Mouse (Mus musculus) lung, adult 2 months (tissue): ENCODE measurements around the gene Eme2. TPM values are rescaled to one million over a fixed set of nuclear protein-coding genes. Genes with fewer than 3 reads are reported as not detected.
"Not testable (repeated sequence)": the region's sequence is repeated elsewhere in the genome, so short reads cannot be mapped to it uniquely, and the experiment has no call there.

Experiments
- DNase-seq: peaks from one replicate; pipeline ENCODE4 v3.0.0; 2022
- H3K4me1 ChIP-seq: fragments of 200-500 bp; 2 replicates; pipeline ENCODE4 v1.6.1; 2011; ENCODE audit warnings: low read length; ENCODE audit not compliant: control insufficient read depth, insufficient read depth
- H3K4me3 ChIP-seq: fragments of 200-500 bp; replicated peaks from 2 replicates; pipeline ENCODE3; 2011; ENCODE audit warnings: low read depth, mild to moderate bottlenecking, control low read depth, low read length; ENCODE audit errors: extremely low read depth
- CTCF ChIP-seq: fragments of 200-500 bp; IDR thresholded peaks from 2 replicates; pipeline ENCODE4 v1.5.1; 2011; ENCODE audit warnings: mild to moderate bottlenecking, low read length, control low read depth; ENCODE audit not compliant: insufficient read depth
- POLR2A ChIP-seq: fragments of 200-500 bp; IDR thresholded peaks from 2 replicates; pipeline ENCODE4 v1.6.1; 2011; ENCODE audit warnings: low read depth, mild to moderate bottlenecking, control low read depth, low read length, borderline replicate concordance; ENCODE audit errors: extremely low read depth
- WGBS: fragments of 180-500 bp; shearing (Covaris S2); methylation state at CpG from one replicate; pipeline ENCODE4 v1.1.7; 2018; 5-methylcytosine and 5-hydroxymethylcytosine counted together
- polyA plus RNA-seq: library from polyadenylated mRNA; depleted of rRNA; stranded (reverse); fragments of >200 nt; gene quantifications from 2 replicates; pipeline ENCODE4 v1.2.3, GENCODE M21; 2012; rRNA removed

Eme2 gene
- 41.1 and 48.0 TPM in 2 replicates for polyA plus RNA-seq

DNA sequence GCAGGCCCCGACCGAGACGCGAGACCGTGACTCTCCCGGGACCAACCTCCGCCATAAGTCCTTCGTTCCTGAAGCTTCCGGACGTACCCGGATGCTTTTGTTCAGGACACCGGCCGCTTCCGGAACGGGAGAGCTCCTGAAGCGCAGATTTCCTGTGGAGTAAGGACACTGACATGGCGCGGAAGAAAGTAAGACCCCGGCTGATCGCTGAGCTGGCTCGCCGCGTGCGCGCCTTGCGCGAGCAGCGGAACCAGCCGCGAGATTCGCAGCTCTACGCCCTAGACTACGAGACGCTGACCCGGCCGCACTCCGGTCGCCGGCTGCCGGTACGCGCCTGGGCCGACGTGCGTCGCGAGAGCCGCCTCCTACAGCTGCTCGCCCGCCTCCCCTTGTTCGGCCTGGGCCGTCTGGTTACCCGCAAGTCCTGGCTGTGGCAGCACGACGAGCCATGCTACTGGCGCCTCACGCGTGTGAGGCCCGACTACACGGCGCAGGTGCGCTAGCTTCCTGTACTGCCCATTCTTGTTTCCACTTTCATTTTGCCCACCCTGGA lies at the start of gene Eme2, which contains the start of gene Mrps34:
Gene Eme2 (minus strand): TSS at position 93 of the 553 bp plus-strand sequence.
Gene Mrps34 (plus strand): TSS at position 122 of the 553 bp plus-strand sequence.
- peak within 1 kb of the TSS; percentile 91 for H3K4me3 ChIP-seq
- DNase-seq = peak; percentile 84
- H3K4me1 ChIP-seq = peaks cover 16% of the 10 kb centered on the region
- TF ChIP-seq POLR2A = peak; percentile 76; the same call in 1 of the 2 replicates
- no peak for TF ChIP-seq CTCF
- under 1% methylated on average over 62 of the region's 62 CpGs for WGBS

DNA sequence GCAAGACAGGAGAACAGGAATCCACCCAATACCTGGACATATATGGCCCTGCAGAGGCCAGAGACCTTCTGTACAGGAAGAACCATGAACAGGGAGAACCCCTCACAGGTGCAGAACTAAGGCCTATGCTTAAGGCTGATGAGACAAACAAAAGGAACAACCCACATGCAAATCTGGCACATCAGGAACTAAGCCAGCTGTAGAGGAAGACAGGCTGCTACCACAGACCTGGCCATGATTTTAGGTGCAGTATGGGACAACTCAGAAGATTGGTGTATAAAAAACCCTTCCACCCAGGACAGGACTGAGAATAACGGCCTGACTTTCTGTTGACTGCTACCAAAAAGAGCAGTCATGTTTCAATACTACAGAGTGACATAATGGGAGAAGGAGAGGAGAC lies 48.7 kb upstream of the Eme2 start:
- not testable (repeated sequence) for H3K4me1 ChIP-seq, H3K4me3 ChIP-seq, DNase-seq
- WGBS = 82% methylated on average over 1 of the region's 1 CpGs

DNA sequence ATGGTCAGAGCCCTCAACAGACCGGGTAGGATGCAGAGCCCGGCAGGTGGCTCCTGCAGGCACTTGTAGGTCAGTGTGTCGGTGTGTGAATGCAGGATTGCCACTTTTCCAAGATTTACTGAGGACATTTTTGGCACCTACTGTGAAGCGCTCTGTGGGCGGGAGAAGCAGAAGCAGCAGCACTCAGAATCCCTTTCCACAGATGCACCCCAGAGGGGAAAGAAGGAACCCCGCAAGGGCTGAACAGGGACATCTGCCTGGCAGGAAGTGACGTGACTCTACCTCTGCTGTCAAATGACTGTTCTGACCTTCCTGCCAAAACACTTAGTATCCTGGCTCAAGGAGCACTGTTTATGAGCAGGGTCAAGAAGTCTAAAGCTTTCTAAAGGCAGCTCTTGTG lies 48.1 kb upstream of the Eme2 start:
- WGBS = 87% methylated on average over 7 of the region's 7 CpGs
- H3K4me3 ChIP-seq = no peak overlapping the region
- no peak for DNase-seq
- no peaks in the 10 kb centered on the region for H3K4me1 ChIP-seq
- TF ChIP-seq POLR2A (no peak), CTCF (no peak)

- peak; percentile 47 for TF ChIP-seq CTCF
- H3K4me3 ChIP-seq, H3K4me1 ChIP-seq: not testable (repeated sequence)
- WGBS = 5% methylated on average over 2 of the region's 2 CpGs
- peak; percentile 20 for DNase-seq
These were observed 47.6 kb upstream of the Eme2 start for GRCm38 (mm10) chr17:24942453-24942852.

DNA sequence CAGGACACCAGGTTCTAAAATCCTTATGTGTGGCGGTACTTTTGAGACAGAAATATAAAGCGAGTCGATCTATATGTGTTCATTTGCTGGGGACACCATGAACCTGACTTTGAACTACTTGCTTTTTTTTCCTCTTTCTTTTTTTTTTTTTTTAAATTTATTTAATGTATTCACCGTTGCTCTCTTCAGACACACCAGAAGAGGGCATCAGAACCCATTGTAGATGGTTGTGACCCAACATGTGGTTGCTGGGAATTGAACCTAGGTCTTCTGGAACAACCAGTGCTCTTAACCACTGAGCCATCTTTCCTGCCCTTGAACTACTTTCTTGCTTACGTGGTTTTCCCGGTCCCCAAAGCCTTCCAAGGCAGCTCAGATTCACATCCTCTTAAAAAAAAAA lies 42.4 kb upstream of the Eme2 start:
- Histone ChIP-seq H3K4me1 (peaks cover 10% of the 10 kb centered on the region; the same call in 1 of the 2 replicates), H3K4me3 (peak overlapping the region; percentile 88)
- no peak for TF ChIP-seq POLR2A
- WGBS = 41% methylated on average over 6 of the region's 6 CpGs
- no peak for DNase-seq

- WGBS = under 1% methylated on average over 78 of the region's 78 CpGs
- H3K4me1 ChIP-seq = peaks cover 10% of the 10 kb centered on the region; the same call in 1 of the 2 replicates
- peak within 1 kb of the TSS; percentile 88 for H3K4me3 ChIP-seq
- TF ChIP-seq POLR2A = peak; percentile 89; the same call in 1 of the 2 replicates
- TF ChIP-seq CTCF = no peak
- peak; percentile 97 for DNase-seq
These were observed 41.7 kb upstream of the Eme2 start, which contains the start of gene Mapk8ip3 for GRCm38 (mm10) chr17:24936259-24937237. Gene Mapk8ip3 (minus strand): TSS chr17:24936977.

- TF ChIP-seq POLR2A (no peak), CTCF (no peak)
- peaks cover 10% of the 10 kb centered on the region; the same call in 1 of the 2 replicates for H3K4me1 ChIP-seq
- H3K4me3 ChIP-seq = peak overlapping the region; percentile 27
- DNase-seq = no peak
These were observed 40.8 kb upstream of the Eme2 start for GRCm38 (mm10) chr17:24935666-24936065.

- no peak for TF ChIP-seq POLR2A
- TF ChIP-seq CTCF = no peak
- DNase-seq = no peak
- Histone ChIP-seq H3K4me1 (peaks cover 10% of the 10 kb centered on the region; the same call in 1 of the 2 replicates), H3K4me3 (no peak overlapping the region)
- WGBS = 65% methylated on average over 4 of the region's 4 CpGs
These were observed 40.0 kb upstream of the Eme2 start for GRCm38 (mm10) chr17:24934926-24935325.

- no peak for TF ChIP-seq CTCF
- no peak for TF ChIP-seq POLR2A
- DNase-seq = no peak
- Histone ChIP-seq H3K4me1 (peaks cover 10% of the 10 kb centered on the region; the same call in 1 of the 2 replicates), H3K4me3 (no peak overlapping the region)
- 75% methylated on average over 4 of the region's 4 CpGs for WGBS
These were observed 38.3 kb upstream of the Eme2 start for GRCm38 (mm10) chr17:24933163-24933562.

- Histone ChIP-seq H3K4me1 (peaks cover 10% of the 10 kb centered on the region; the same call in 1 of the 2 replicates), H3K4me3 (no peak overlapping the region)
- WGBS = 83% methylated on average over 4 of the region's 4 CpGs
- DNase-seq = no peak
- TF ChIP-seq CTCF (no peak), POLR2A (no peak)
These were observed 37.5 kb upstream of the Eme2 start for GRCm38 (mm10) chr17:24932431-24932830.
